Mouse (Mus musculus) thymus, postnatal 14 days (tissue): ENCODE measurements at regions not wholly inside any gene's neighbourhood (a gene's known extent, or its start where the extent isn't known, plus 50 kb on each side); places are given as distances from the start of the nearest gene placed in this dataset.

Experiments used
- DNase-seq: peaks from one replicate; pipeline ENCODE4 v3.0.0; 2021

DNA sequence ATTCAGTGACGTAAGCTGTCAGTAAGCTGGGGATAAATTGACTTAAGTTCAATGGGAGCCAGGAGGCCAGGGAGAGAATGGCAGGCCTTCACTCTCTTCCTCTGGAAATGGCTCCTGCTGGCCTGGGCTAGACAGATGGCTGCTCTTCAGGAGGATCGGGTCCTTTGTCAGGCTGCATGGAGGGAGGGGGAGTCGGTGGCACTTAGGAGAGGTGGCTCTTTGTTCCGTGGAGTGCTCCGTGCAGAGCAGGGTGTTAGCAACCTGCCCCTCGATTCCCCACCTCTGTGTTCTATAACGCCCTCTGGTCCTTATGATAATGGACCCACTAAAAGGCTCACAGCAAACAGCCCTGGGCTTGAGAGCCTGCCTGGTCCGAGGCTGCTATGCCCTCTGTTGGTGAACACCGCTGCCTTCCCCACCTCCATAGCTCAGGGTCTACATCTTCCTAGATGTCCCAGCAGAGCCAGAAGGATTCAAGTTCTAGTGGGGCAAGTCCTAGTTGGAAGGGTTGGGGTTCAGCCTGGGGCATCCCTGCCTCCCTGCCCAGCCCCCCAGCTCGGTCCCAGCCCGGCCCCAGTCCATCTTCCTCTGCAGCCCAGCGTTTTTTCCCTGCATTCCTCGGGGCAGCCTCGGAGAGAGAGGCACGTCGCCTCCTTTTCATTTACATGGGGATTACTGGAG is 232.1 kb upstream of the 4930535I16Rik start:
- no peak for DNase-seq

DNA sequence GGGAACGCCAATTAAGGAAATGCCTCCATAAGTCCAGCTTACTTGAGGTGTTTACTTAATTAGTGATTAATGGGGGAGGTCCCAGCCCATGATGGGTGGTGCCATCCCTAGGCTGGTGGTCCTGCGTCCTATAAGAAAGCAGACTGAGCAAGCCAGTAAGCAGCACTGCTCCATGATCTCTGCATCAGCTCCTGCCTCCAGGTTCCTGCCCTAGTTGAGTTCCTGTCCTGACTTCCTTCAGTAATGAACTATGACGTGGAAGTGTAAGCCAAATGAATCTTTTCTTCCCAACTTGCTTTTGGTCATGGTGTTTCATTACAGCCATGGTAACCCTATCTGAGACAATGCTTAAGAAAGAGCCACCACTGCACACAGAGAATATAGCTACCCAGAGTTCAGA is 231.2 kb upstream of the 4930535I16Rik start:
- no peak for DNase-seq

DNA sequence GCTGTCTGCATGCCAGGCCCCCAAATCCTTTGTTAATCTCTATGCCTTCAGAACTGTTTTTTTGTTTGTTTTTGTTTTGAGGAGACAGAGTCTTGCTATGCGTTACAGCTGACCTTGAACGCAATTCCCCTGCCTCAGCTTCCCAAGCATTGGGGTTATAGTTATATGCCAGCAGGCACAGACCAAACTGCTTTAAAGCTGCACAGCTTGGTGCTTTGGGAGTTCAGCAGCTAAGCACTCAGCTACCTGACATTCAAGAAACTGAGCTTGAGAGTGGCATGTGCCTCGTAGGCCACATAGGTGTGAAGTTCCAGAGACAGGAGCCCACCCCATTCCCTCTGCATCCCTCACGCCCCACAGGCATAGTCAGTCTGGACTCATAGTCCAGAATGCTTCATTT is 229.5 kb upstream of the 4930535I16Rik start:
- no peak for DNase-seq

DNA sequence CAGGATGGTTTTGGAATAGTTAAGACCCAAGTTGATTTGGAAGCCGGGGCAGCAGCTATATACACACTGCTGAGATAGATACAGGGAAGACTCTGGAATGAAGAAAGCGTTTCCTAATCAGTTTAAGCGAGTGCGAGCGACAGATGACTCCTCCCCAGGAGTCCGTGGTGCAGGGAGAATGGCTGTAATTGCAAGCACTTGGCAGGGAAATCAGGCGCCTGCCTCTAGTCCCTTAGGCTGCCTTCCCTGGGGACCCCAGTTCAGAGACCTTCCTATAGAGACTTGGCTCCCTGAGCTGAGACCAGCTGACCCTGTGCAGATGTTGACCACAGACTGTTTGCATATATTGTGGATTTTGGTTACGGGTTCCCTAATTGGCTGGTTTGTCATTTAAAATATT is 228.3 kb upstream of the 4930535I16Rik start:
- DNase-seq = no peak

DNA sequence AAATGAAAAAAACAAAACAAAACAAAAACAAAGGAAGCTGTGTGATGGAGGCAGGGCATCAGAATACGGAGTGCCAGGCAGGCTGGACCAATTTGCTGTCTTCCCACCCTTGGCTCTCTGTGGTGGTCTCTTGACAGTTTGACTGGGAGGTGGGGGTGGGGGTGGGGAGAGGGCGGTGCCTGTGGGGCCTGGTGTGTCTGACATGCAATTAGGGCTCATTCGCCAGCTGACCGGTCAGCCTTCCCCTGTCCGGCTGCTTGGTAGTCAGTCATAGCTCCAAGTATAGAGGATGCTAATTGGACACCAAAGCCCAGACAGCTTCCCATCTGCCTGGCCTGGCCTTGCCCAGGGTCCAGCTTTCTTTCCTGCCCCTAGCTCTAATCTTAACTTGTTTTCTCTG is 225.8 kb upstream of the 4930535I16Rik start:
- no peak for DNase-seq

DNA sequence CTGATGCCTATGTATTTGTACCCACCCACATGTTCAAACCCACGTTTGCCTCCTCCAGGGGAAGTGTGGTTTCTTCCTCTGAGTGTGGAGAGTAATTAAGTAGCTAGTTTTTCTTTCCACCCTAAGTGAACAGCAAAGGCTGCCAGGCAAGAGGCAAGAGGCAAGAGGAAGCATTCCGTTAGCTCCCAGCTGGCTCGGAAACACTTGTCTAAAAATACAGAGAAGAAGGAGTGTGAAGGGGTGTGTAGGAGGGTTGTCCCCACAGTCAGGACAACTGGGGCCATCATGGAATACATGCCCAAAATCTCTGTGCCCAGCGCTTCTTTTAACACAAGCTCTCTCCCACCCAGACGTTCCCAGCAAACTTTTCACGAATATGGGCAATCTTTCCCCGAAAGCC is 225.4 kb upstream of the 4930535I16Rik start:
- no peak for DNase-seq

DNA sequence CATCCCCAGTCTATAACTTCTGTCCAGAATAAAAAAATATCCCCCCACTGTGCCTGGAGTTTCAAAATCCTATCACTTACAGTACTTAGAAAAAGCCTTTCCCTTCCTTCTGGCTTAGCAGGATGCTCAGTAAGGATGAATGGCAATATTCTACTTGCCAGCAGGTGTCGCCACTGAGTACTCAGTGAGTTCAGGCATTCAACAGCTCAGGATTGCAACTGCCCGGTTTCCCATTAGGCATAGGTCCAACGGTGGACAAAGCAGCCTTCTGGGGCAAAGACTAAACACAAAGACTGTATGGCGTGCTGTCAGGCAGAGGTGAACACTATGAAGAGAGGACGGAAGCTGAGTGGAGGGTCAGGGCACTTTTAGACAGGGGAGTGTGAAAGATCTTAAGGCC is 224.3 kb upstream of the 4930535I16Rik start:
- peak; percentile 50 for DNase-seq

DNA sequence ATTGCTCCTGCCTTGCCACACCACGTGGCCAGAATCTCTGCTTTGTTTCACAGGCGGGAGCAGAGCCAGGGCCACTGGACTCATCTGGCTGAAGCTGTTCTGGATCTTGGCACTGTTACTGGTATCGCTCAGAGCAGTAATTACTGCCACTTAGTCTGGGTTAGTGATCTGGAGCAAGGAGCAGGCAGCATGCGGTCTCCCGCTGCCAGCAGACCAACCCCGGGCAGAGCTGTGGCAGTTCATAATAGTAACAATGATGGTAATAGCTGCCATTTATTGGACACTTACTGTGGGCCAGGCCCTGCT is 217.3 kb upstream of the 4930535I16Rik start:
- DNase-seq = no peak

DNA sequence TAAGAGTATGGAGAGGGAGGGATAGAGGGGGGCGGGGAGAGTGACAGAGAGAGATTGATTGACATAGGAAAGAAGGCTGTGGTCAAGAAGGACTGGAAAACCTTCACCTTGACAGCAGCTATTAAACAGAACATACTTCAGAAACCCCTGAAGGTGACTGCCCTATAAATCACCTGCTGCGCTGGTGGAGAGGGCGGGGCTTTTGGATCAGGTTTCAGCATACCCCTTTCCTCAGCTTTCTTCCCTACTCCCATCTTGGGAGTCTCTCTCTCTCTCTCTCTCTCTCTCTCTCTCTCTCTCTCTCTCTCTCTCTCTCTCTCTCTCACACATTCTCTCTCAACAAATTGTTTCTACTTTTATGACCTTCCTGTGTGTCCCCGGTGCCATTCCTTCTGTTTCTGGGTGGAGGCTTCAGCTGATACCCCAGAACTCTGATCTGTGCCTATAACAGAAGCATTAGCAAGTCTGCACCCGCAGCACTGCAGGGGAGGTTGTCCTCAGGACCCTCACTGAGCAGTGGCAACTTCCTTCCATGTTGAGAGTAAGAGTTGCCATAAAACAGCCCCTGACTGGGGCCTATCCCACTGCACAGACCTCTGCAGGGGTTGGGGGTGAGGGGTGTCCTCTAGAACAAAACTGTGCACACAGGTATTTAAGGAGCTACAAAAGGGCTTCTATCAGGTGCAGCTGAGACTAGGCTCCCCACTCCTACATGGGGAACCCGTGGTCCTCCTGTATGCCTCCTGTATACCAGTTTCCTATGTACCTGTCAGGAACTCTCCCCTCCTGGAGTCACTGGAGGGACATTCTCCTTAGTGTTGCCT is 216.7 kb upstream of the 4930535I16Rik start:
- DNase-seq = no peak

DNA sequence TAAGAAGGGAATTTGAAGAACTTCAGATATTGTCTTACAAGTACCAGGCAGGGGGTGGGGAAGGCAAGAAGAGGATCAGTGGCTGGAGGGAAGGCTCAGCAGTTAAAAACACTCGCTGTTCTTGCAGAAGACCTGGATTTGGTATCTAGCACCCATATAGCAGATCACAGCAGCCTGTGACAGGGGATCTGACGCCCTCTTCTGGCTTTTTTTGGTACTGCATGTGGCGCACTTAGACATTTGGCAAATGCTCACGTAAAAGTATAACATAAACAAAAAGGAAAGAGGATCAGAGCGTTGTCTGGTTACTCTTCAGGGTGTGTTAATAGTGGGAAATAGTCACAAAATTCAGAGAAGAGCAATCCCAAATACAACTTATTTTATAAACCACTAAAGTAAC is 213.1 kb upstream of the 4930535I16Rik start:
- DNase-seq = peak; percentile 4

DNA sequence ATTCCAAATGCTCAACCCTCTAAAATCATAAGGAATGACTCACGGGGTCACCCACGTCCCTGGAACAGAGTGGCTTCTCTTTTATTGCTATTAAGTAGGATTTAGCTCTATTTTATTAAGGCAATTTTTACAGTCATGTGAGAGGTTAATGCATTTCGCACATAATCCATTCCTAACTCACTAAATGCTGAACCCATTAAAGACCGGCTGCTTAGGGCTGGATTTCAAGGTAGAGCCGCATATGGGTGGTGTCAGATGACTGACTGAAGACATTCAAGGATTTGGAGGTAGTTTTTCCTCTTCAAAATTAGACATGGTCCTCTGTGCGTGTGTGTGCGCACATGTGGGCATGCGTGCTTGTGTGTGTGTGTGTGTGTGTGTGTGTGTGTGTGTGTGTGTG is 208.4 kb upstream of the 4930535I16Rik start:
- DNase-seq = no peak

DNA sequence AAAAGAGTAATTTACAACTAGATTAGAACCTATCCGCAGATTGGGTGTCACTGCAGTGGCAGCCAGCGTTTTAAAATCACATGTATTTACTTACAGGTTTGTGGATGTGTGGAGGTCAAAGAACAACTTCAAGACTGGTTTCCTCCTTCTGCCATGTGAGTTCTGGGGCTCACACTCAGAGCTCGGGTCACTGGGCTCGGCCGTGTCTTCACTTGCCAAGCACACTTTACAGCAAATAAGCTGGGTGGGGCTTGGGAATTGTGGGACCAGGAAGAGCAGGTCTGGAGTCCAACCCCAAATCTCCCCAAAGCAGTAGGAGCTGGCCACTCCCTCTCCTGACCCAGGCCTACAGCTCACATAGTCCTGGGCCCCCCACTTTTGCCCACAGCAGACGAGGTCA is 202.5 kb upstream of the 4930535I16Rik start:
- no peak for DNase-seq

DNA sequence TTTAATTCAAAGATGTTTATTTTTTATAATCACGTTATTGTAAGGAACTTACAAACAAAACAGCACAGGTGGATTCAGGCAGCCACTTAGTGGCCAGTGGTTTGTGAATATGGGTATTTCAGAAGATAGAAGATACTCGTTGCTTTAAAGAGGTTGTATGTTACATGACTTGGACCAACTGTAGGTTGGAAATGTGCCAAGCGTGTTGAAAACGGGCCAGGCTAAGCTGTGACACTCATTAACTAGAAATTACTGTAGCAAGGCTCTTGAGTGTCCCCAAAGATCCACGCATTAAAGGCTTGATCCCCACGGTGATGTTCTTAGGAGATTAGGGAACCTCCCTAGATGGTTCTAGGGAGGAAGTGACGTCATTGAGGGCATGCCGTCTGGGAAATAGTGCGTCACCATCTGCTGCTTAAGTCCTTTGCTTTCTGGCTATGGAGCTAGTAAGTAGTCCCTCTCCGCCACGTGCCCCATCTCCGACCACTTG is 196.1 kb upstream of the 4930535I16Rik start:
- DNase-seq = no peak

DNA sequence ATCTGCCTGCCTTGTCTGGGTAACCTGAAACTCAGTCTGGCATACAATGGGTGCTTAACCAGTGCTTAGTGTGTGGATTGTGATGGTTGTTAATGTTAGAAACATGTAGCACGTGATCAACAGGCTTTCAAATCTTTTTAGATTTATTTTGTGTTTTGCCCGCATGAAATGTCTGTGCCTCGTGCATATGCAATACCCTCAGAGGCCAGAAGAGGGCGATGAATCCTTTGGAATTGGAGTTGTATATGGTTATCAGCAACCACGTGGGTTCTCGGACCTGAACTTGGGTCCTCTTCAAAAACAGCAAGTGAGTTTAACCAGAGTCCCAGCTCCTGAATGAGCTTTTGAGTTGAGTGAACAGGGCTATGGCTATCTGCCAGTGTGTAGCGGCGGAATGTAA is 192.9 kb upstream of the 4930535I16Rik start:
- peak; percentile 7 for DNase-seq

DNA sequence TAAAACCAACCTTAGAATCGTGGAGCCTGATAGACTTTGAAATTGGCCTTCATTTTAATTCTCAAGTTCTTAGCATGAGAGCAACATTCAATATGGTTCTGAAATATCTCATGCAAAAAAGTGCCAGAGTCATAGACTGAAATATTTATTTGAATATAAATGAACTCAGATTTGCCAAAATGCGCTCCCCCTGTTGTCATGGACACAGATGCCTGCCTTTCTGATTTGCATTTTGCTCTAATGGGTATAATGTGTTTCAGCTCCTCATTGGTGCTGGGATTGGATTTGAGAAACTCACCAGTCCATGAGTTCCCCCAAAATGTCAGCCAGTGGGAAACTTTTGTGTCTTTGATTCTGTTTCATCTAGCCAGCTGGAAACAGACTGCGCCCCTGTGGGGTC is 191.5 kb upstream of the 4930535I16Rik start:
- DNase-seq = no peak

DNA sequence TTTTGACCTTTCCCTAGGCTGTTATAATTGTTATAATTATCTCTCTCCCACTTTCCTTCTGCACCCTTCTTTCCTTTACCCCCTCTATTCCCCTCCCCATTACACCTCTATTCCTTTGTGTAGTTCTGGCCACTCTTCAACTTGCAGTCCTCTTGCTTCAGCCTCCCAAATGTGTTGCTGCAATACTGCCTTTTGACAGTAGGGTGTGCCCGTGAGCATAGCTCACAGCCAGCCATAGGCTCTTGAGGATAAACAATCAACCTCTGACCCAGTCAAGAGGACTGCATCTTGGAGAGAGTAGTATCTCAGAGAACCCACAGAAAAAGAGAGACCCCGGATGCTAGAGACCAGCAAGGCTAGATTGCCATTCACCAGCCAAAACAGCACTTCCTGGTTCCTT is 184.9 kb upstream of the 4930535I16Rik start:
- DNase-seq = peak; percentile 25

DNA sequence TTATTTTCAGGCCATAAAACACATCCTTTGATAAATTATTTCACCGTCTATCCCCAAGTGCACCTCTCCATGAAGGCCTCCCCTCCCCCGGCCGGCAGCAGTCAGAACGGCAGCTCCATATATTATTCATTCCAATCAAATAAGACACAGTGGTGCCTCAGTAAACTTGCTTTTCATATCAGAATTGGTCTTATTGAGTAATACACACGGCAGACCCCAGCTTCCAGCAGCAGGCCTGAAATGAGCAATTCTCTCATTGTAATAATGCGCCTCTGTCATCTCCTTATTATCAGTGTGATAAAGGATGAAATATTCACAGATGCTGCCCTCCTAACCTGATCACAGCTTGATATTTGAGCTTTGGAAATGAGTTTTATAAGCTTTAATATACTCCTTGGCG is 169.0 kb upstream of the 4930535I16Rik start:
- DNase-seq = no peak

DNA sequence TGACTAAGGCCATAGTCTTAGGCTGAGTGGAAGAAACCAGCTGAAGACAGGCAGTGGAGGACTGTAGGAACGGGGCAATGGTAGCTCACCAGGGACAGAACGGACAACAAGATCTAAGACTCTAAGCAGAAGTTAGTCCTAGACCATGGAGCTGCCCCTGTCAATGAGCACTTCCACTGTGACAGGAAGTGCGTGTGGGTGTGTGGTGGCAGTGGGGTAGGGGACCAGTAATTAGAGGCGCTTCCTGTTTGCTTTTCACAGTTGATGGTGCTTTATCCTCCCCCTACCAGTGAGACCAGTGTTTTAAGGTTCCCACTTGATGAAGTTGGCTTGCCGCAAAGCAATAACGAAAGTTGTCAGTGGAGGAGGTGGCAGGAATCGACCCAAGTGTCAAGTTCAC is 168.4 kb upstream of the 4930535I16Rik start:
- no peak for DNase-seq

DNA sequence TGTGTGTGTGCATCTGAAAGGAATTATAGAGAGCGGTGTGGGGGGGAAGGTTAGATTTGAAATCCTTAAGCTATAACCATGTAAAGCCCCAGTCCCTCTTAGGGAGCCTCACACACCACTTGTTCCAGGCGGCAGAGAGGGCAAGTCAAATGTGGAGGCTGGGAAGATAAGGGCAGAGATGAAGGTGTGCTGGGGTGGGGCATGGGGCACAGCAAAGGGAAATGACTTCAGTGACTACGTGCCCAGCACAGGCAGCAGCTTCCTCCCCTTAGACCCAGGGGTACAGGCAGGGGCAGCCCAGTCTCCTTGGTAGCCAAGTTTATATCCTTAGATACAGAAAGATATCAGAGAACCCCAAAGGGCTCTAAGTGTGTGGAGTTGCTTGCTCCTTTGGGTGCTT is 161.8 kb upstream of the 4930535I16Rik start:
- DNase-seq = no peak

DNA sequence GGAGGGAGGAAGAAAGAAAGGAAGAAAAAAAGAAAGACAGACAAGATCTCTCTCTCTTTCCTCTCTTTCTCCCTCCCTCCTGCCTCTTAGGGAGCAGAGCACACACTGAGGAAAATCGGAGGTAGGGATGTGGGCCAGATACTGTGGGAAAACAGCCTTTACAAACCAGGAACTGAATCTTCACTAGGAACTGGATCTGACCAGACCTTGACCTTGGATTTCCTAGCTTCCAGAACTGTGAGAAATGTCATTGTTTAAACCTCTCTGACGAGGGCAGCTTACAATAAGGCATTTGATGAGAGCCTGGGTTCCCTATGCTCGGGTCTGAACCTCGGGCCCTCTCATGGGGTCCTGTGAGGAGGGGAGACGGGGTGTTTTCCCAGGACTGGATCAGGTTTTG is 157.7 kb upstream of the 4930535I16Rik start:
- no peak for DNase-seq

DNA sequence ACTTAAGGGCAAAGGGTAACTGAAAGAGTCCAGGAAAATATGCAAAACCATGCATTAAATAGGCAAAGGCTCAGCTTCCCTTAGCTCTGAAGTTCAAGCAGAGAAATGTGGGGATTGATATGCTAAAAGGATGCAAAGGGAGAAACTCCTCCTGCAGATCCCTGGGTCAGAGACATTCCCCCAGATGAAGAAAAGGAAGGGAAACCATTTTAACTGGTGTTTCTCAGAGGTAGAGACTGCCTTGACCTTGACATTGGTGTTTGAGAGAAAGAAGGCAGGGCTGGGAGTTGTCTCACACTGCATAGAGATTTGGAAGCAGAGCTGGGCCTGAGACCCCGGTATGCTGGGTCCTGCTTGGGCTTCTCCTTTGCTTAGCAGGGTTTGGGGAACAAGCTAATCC is 155.8 kb upstream of the 4930535I16Rik start:
- no peak for DNase-seq

DNA sequence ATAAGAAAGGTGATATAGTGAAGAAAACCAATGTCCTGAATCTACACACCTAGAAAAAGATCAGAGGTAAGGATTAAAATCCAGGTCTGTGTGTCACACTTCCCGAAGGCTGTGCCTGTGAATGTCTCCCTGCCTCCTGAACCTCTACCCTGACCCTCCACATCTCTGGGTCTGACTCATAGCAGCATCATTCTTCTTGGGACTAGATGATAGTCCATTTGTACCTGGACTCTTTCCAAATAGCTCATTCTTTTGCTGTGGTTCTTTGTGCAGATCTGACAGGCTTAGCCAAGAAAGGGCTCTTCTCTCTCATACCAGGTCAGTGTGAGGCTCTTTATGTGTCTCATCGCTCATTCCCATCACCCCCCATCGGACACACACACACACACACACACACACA is 146.8 kb upstream of the 4930535I16Rik start:
- DNase-seq = no peak

DNA sequence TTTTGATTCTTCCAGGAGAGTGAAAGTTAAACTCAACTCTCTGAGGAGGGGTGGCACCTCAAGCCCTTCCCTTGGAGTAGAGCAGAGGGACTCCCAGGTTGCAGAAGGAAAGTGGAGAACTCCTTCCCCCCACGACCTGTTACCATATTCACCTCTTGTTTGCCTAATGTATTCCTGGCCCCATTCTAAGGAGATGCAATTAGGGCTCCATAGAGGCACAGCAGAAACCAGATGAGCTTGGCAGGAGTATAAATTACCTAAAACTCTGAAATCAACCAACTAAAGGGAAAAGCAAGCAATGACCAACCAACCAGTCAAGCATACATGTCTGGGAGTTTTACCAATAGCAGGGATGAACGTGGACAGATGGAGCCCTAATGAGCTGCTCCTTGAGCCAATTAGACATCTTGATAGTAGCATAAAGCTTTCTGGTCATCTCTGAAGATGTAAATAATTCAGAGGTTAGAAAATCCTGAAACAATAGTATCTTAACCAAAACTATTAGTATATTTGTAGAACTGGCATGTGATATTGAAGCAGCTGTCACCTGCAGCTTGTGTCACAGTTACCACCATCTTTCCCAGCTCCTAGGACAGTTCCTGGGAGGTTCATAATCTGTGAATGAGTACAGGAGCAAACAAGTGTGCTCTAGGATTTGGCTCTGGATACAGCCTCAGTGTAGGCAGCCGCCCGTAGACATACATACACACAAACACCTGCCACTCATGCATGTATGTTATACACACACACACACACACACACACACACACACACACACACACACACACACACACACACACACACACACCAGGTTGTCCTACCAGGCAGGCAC is 145.7 kb upstream of the 4930535I16Rik start:
- DNase-seq = no peak

DNA sequence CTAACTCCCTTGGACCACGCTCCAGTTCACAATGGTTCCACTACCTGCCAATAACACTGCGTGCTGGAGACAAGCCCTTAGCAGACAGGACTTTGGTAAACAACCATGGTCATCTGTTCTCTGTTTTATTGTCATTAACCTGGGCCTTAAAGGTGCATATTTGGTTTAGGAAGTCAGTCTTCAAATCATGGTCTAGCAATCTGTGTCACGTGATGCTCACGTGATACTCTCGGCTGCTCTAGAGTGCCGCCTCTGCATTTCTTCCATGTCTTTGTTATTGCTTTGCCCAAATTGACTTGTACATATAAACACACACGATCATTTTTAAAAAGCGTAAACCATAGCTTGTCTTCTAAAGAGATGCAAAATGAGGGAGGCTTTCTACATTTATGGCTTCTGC is 139.8 kb upstream of the 4930535I16Rik start:
- no peak for DNase-seq
